Mouse (Mus musculus): ENCODE measurements around the gene Tent4a. TPM values are rescaled to one million over a fixed set of nuclear protein-coding genes. Genes with fewer than 3 reads are reported as not detected.
A peak's percentile ranks its signal among the peaks of the same experiment; 100 is the strongest.
"Not testable (repeated sequence)": the region's sequence is repeated elsewhere in the genome, so short reads cannot be mapped to it uniquely, and the experiment has no call there.

Gene Tent4a
- polyA plus RNA-seq (2016; fragmentation: Nextera tagmentation; extraction: Ambion mirVana), result 7.1 and 7.4 TPM in 2 replicates

DNA sequence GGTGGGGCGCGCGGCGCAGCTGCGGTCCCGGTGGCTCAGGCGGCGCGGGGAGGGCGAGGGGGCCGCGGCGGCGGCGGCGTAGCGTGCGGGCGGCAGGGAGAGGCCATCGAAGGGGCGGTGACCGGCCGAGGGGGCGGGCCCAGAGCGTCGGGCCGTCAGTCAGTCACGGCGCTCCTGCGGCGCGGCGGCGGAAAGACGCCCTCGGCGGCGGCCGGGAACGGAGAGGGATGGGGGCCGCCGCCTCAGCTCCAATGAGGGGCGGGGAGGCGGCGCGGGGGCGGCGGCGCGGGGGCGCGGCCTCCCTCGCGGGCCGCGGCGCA is at the start of gene Tent4a:
Gene Tent4a, minus strand, starts transcription at position 284 of the 320 bp plus-strand sequence.
- Histone ChIP-seq H3K9ac (peak within 1 kb of the TSS; percentile 95), H3K36me3 (replicated peaks) (peaks cover 14% of the 10 kb centered on the region), H3K4me3 (replicated peaks) (peak within 1 kb of the TSS; percentile 96), H3K9me3 (no peaks in the 10 kb centered on the region), H3K4me1 (peaks cover 56% of the 10 kb centered on the region), H3K27ac (peak within 1 kb of the TSS; percentile 95), H3K27me3 (0 out of 2 replicates have a peak, but pooled peaks cover 3% of the 10 kb centered on the region), H3K4me2 (peak within 1 kb of the TSS; percentile 87)
- WGBS, result under 1% methylated on average over 33 of the region's 57 CpGs
- peak; percentile 85 for ATAC-seq (ENCODE audit: low FRiP score)

DNA sequence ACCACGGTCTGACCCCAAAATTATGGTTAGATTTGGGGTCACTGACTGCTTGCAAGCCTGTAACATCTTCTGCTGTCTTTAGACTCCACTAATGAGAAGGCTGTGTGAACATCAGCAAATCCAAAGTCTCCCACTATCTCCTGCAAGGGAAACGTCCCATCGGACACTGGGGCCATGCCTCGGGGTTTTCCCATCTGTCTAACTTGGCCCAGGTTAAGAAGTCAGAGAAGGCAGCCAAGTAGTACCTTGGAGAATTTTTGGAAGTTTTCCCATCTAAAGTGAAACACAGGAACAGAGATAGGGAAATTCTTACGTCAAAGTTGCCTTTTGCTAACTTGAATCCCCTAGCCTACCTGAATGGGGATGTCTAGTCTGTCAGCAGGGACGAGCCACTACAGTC is 49.2 kb upstream of the Tent4a start:
- Histone ChIP-seq H3K4me3 (replicated peaks) (no peak overlapping the region), H3K36me3 (replicated peaks) (no peaks in the 10 kb centered on the region)

GRCm38 (mm10) chr13:69582411-69582810 is 48.0 kb upstream of the Tent4a start:
- H3K36me3 ChIP-seq (replicated peaks), result no peaks in the 10 kb centered on the region
- WGBS, result 88% methylated on average over 6 of the region's 6 CpGs

More for the DNA sequence above, 49.2 kb upstream of the Tent4a start:
- H3K4me1 ChIP-seq, result no peaks in the 10 kb centered on the region
- no peaks in the 10 kb centered on the region for H3K9me3 ChIP-seq
- H3K27me3 ChIP-seq, result no peaks in the 10 kb centered on the region
- ATAC-seq (ENCODE audit: low FRiP score), result no peak
- 89% methylated on average over 6 of the region's 6 CpGs for WGBS
- no peak overlapping the region for H3K9ac ChIP-seq
- no peak overlapping the region for H3K27ac ChIP-seq
- H3K4me2 ChIP-seq, result no peak overlapping the region

GRCm38 (mm10) chr13:69577181-69577834 is 42.9 kb upstream of the Tent4a start:
- Histone ChIP-seq H3K4me3 (replicated peaks) (no peak overlapping the region), H3K36me3 (replicated peaks) (no peaks in the 10 kb centered on the region), H3K4me1 (no peaks in the 10 kb centered on the region), H3K9me3 (no peaks in the 10 kb centered on the region), H3K4me2 (no peak overlapping the region), H3K27ac (no peak overlapping the region), H3K27me3 (no peaks in the 10 kb centered on the region), H3K9ac (no peak overlapping the region)
- ATAC-seq (ENCODE audit: low FRiP score), result no peak
- WGBS, result 92% methylated on average over 16 of the region's 16 CpGs

More at GRCm38 (mm10) chr13:69582411-69582810, 48.0 kb upstream of the Tent4a start:
- ATAC-seq (ENCODE audit: low FRiP score), result no peak
- H3K27me3 ChIP-seq, result no peaks in the 10 kb centered on the region
- no peak overlapping the region for H3K9ac ChIP-seq
- no peak overlapping the region for H3K27ac ChIP-seq
- H3K9me3 ChIP-seq, result no peaks in the 10 kb centered on the region
- no peaks in the 10 kb centered on the region for H3K4me1 ChIP-seq
- no peak overlapping the region for H3K4me3 ChIP-seq (replicated peaks)
- H3K4me2 ChIP-seq, result no peak overlapping the region

GRCm38 (mm10) chr13:69576676-69577075 is 42.3 kb upstream of the Tent4a start:
- Histone ChIP-seq H3K27me3 (no peaks in the 10 kb centered on the region), H3K4me3 (replicated peaks) (no peak overlapping the region), H3K27ac (no peak overlapping the region), H3K36me3 (replicated peaks) (no peaks in the 10 kb centered on the region), H3K4me2 (no peak overlapping the region), H3K9ac (no peak overlapping the region; the same call in 1 of the 2 replicates), H3K4me1 (no peaks in the 10 kb centered on the region), H3K9me3 (no peaks in the 10 kb centered on the region)
- 64% methylated on average over 11 of the region's 11 CpGs for WGBS
- no peak for ATAC-seq (ENCODE audit: low FRiP score)

DNA sequence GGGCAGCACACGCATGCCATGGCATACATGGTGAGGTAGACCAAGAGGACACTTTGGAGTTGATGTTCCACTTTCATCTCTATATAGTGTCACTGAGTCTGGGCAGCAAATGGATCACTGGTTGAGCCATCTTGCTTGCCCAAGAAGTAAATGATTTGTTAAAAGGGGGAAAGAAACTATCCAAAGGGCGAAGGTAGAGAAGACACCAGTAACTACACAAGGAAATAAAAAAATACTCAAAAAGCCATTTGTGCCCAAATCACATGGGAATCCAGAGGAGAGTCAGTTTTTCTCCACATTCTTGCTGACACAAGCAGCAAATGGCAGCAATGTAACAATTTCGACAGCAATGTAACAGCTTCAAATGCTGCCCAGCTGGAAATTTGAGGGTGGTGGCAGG is 38.2 kb upstream of the Tent4a start:
- Histone ChIP-seq H3K36me3 (replicated peaks) (no peaks in the 10 kb centered on the region), H3K9me3 (no peaks in the 10 kb centered on the region), H3K27me3 (no peaks in the 10 kb centered on the region), H3K9ac (no peak overlapping the region), H3K4me2 (no peak overlapping the region), H3K27ac (no peak overlapping the region), H3K4me3 (replicated peaks) (no peak overlapping the region), H3K4me1 (no peaks in the 10 kb centered on the region)
- no peak for ATAC-seq (ENCODE audit: low FRiP score)
- 92% methylated on average over 3 of the region's 3 CpGs for WGBS

DNA sequence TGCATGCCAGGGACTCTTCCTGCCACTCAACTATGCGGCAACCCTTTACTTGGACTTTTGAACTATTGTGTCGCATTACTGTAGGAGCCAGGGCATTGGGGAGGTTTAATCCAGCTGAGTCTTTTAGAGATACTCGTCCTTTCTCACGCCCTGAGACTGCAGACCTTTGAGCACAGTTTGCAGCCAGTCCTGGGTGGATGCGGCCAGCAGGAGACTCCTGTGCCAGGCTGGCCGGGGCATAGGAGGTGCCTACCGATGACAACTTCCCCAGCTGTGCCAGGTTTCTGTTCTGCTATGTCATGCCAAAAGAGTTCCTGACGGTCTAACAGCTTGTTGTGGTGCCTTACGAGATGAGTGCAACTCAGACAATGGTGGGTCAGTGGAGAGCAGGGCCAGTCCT is 34.8 kb upstream of the Tent4a start:
- Histone ChIP-seq H3K4me2 (no peak overlapping the region), H3K27me3 (no peaks in the 10 kb centered on the region), H3K36me3 (replicated peaks) (no peaks in the 10 kb centered on the region), H3K4me3 (replicated peaks) (no peak overlapping the region), H3K9ac (no peak overlapping the region), H3K27ac (no peak overlapping the region), H3K9me3 (no peaks in the 10 kb centered on the region), H3K4me1 (no peaks in the 10 kb centered on the region)
- ATAC-seq (ENCODE audit: low FRiP score), result no peak
- 86% methylated on average over 9 of the region's 9 CpGs for whole genome bisulfite sequencing

DNA sequence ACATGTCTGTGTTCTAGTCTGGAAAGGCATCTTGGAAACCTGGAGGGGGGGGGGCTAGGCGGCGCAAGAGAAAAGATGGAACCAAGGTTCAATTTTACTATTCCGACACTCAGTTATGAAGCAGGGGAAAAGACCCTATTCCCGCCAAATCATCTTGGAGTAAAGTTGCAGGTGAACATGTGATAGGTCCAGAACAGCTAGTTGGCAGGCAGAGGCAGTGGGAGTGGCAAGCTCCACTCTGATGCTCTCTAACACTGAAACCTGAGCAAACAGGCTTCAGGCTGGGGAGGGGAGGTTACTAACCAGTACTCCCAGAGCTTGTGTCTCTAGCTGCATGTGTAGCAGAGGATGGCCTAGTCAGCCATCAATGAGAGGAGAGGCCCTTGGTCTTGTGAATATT is 31.0 kb upstream of the Tent4a start:
- not testable (repeated sequence) for H3K27ac ChIP-seq; H3K9me3 ChIP-seq; H3K4me2 ChIP-seq; H3K27me3 ChIP-seq; H3K4me1 ChIP-seq; H3K36me3 ChIP-seq (replicated peaks); H3K4me3 ChIP-seq (replicated peaks); ATAC-seq (ENCODE audit: low FRiP score); H3K9ac ChIP-seq
- 94% methylated on average over 4 of the region's 4 CpGs for WGBS

- no peak for ATAC-seq (ENCODE audit: low FRiP score)
- Histone ChIP-seq H3K4me2 (no peak overlapping the region), H3K36me3 (replicated peaks) (no peaks in the 10 kb centered on the region), H3K4me1 (peaks cover 6% of the 10 kb centered on the region), H3K9ac (no peak overlapping the region), H3K27me3 (no peaks in the 10 kb centered on the region), H3K4me3 (replicated peaks) (no peak overlapping the region), H3K9me3 (no peaks in the 10 kb centered on the region), H3K27ac (no peak overlapping the region)
Observed at GRCm38 (mm10) chr13:69564573-69564972, 30.2 kb upstream of the Tent4a start.

DNA sequence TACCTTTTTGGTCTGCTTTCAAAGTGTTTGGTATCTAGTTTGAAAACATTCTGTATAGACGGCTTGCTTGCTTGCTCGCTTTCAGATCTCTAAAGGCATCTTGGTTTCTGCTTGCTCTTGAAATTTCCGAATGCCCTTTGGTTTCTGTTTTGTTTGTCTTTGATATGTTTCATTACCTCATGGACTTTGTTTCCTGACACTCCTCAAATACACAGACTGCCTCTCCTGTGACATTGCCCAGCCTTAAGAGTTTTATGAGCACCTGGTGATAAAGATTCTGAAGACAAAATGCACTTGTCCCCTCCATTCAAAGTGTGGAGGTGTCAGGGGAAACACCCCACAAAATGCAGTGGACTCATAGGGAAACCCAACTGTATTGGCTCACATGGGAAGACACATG is 29.5 kb upstream of the Tent4a start:
- Histone ChIP-seq H3K27ac (no peak overlapping the region), H3K4me1 (peaks cover 10% of the 10 kb centered on the region), H3K9me3 (no peaks in the 10 kb centered on the region), H3K27me3 (no peaks in the 10 kb centered on the region), H3K4me2 (no peak overlapping the region), H3K4me3 (replicated peaks) (no peak overlapping the region), H3K36me3 (replicated peaks) (no peaks in the 10 kb centered on the region), H3K9ac (no peak overlapping the region)
- 86% methylated on average over 3 of the region's 3 CpGs for WGBS
- no peak for ATAC-seq (ENCODE audit: low FRiP score)

GRCm38 (mm10) chr13:69562654-69563574 is 28.5 kb upstream of the Tent4a start:
- Histone ChIP-seq H3K4me3 (replicated peaks) (no peak overlapping the region), H3K36me3 (replicated peaks) (no peaks in the 10 kb centered on the region), H3K9me3 (no peaks in the 10 kb centered on the region), H3K9ac (no peak overlapping the region), H3K27ac (no peak overlapping the region), H3K4me1 (peaks cover 10% of the 10 kb centered on the region), H3K4me2 (no peak overlapping the region), H3K27me3 (no peaks in the 10 kb centered on the region)
- WGBS, result 84% methylated on average over 12 of the region's 12 CpGs
- no peak for ATAC-seq (ENCODE audit: low FRiP score)

DNA sequence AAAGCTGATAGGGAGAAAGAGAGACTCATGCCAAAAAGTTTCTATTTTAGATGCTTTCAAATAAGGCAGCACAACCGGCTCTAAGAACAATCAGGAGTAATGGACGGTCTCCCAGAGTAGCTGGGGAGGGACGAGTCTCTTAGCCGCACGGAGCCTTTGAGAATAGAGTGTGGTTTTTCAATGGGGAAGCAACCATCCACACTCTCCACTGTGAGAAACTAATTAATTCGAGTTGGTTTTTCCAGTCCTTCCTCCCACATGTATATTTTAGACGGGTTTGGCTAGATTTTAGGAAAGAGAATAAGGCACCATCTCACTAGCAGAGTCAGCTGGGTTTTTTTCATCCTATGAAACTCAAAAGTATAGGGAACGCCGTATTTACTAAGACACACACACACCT is 27.6 kb upstream of the Tent4a start:
- WGBS, result 79% methylated on average over 9 of the region's 9 CpGs
- H3K27me3 ChIP-seq, result no peaks in the 10 kb centered on the region
- H3K27ac ChIP-seq, result no peak overlapping the region
- H3K4me1 ChIP-seq, result peaks cover 10% of the 10 kb centered on the region
- H3K9ac ChIP-seq, result no peak overlapping the region
- no peak overlapping the region for H3K4me3 ChIP-seq (replicated peaks)
- H3K36me3 ChIP-seq (replicated peaks), result no peaks in the 10 kb centered on the region
- no peak for ATAC-seq (ENCODE audit: low FRiP score)
- no peaks in the 10 kb centered on the region for H3K9me3 ChIP-seq
- no peak overlapping the region for H3K4me2 ChIP-seq

Measured in forebrain, embryonic 12.5 days (tissue).